Mouse (Mus musculus): ENCODE results near the gene Sox2. TPM values are rescaled to one million over a fixed set of nuclear protein-coding genes. Genes with fewer than 3 reads are reported as not detected.

Gene Sox2
- total and polyA plus RNA-seq, 2 experiments from 2014 or later, result not detected

DNA sequence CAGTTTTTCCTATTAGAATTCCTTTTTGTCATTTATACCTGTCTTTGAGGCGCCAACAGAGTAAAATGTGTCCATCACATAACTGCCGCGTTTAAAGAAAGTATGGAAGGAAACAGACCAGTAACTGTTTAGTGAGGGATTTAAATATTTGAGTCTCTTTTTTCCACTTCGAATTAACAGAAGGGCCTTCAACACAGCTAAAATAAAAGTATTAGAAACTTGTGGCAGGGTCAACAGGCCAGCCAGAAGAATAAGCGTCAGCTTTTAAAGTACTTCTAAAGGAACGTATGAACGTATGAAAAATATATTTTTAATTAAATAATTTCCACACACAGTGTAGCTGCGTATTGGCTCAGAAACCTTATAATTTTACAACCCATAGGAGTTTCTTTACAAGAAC, 9.9 kb upstream of the Sox2 start:
- Histone ChIP-seq H3K36me3 (replicated peaks; ENCODE audit: control insufficient read depth, insufficient read depth, low read length) (no peaks in the 10 kb centered on the region), H3K27me3 (ENCODE audit: control insufficient read depth, insufficient read depth, low read length) (peaks cover 86% of the 10 kb centered on the region), H3K4me2 (ENCODE audit: low read depth, low read length) (no peak overlapping the region), H3K9ac (replicated peaks; ENCODE audit: low read depth, low read length) (no peak overlapping the region), H3K9me3 (replicated peaks; ENCODE audit: control insufficient read depth, low read length) (no peaks in the 10 kb centered on the region), H3K27ac (ENCODE audit: low read depth) (no peak overlapping the region), H3K4me1 (ENCODE audit: control insufficient read depth, insufficient read depth) (0 out of 2 replicates have a peak, but pooled peaks cover 8% of the 10 kb centered on the region), H3K4me3 (ENCODE audit: low read depth, low read length) (no peak overlapping the region)
- WGBS, result 20% methylated on average over 8 of the region's 8 CpGs
- no peak for ATAC-seq (ENCODE audit: insufficient read depth, low read depth)
- DNase-seq (ENCODE audit: low spot score), result no peak
- no peak for TF ChIP-seq CTCF (IDR thresholded peaks at IDR 0.05; ENCODE audit: low read depth)
- TF ChIP-seq EP300 (IDR thresholded peaks at IDR 0.05; ENCODE audit: low read depth), result no peak

GRCm38 (mm10) chr3:34640690-34641600, 9.3 kb upstream of the Sox2 start:
- Histone ChIP-seq H3K27me3 (ENCODE audit: control insufficient read depth, insufficient read depth, low read length) (peaks cover 93% of the 10 kb centered on the region), H3K27ac (ENCODE audit: low read depth) (no peak overlapping the region), H3K4me1 (ENCODE audit: control insufficient read depth, insufficient read depth) (0 out of 2 replicates have a peak, but pooled peaks cover 8% of the 10 kb centered on the region), H3K36me3 (replicated peaks; ENCODE audit: control insufficient read depth, insufficient read depth, low read length) (no peaks in the 10 kb centered on the region), H3K9me3 (replicated peaks; ENCODE audit: control insufficient read depth, low read length) (no peaks in the 10 kb centered on the region), H3K4me2 (ENCODE audit: low read depth, low read length) (no peak overlapping the region), H3K4me3 (ENCODE audit: low read depth, low read length) (no peak overlapping the region), H3K9ac (replicated peaks; ENCODE audit: low read depth, low read length) (no peak overlapping the region)
- no peak for TF ChIP-seq EP300 (IDR thresholded peaks at IDR 0.05; ENCODE audit: low read depth)
- peak; percentile 58 for TF ChIP-seq CTCF (IDR thresholded peaks at IDR 0.05; ENCODE audit: low read depth)
- ATAC-seq (ENCODE audit: insufficient read depth, low read depth), result no peak
- no peak for DNase-seq (ENCODE audit: low spot score)
- 6% methylated on average over 33 of the region's 33 CpGs for WGBS

- Histone ChIP-seq H3K9ac (replicated peaks; ENCODE audit: low read depth, low read length) (no peak overlapping the region), H3K27me3 (ENCODE audit: control insufficient read depth, insufficient read depth, low read length) (peaks cover 99% of the 10 kb centered on the region), H3K4me1 (ENCODE audit: control insufficient read depth, insufficient read depth) (0 out of 2 replicates have a peak, but pooled peaks cover 8% of the 10 kb centered on the region), H3K36me3 (replicated peaks; ENCODE audit: control insufficient read depth, insufficient read depth, low read length) (no peaks in the 10 kb centered on the region), H3K4me2 (ENCODE audit: low read depth, low read length) (peak overlapping the region; percentile 27; the same call in 1 of the 2 replicates), H3K27ac (ENCODE audit: low read depth) (no peak overlapping the region), H3K9me3 (replicated peaks; ENCODE audit: control insufficient read depth, low read length) (no peaks in the 10 kb centered on the region), H3K4me3 (ENCODE audit: low read depth, low read length) (peak overlapping the region; percentile 25)
- DNase-seq (ENCODE audit: low spot score) (no peak), ATAC-seq (ENCODE audit: insufficient read depth, low read depth) (no peak)
- TF ChIP-seq CTCF (IDR thresholded peaks at IDR 0.05; ENCODE audit: low read depth) (no peak), EP300 (IDR thresholded peaks at IDR 0.05; ENCODE audit: low read depth) (no peak)
- 2% methylated on average over 38 of the region's 38 CpGs for WGBS
These were observed 8.3 kb upstream of the Sox2 start for GRCm38 (mm10) chr3:34641756-34642497.

- ATAC-seq (ENCODE audit: insufficient read depth, low read depth), result no peak
- H3K27ac ChIP-seq (ENCODE audit: low read depth), result no peak overlapping the region
These were observed 7.7 kb upstream of the Sox2 start for GRCm38 (mm10) chr3:34642498-34642941.

GRCm38 (mm10) chr3:34643067-34643466, 7.1 kb upstream of the Sox2 start:
- no peak for DNase-seq (ENCODE audit: low spot score)
- Histone ChIP-seq H3K27me3 (ENCODE audit: control insufficient read depth, insufficient read depth, low read length) (peaks cover 100% of the 10 kb centered on the region), H3K9me3 (replicated peaks; ENCODE audit: control insufficient read depth, low read length) (no peaks in the 10 kb centered on the region), H3K4me2 (ENCODE audit: low read depth, low read length) (no peak overlapping the region), H3K27ac (ENCODE audit: low read depth) (no peak overlapping the region), H3K36me3 (replicated peaks; ENCODE audit: control insufficient read depth, insufficient read depth, low read length) (no peaks in the 10 kb centered on the region), H3K4me1 (ENCODE audit: control insufficient read depth, insufficient read depth) (0 out of 2 replicates have a peak, but pooled peaks cover 8% of the 10 kb centered on the region), H3K4me3 (ENCODE audit: low read depth, low read length) (no peak overlapping the region), H3K9ac (replicated peaks; ENCODE audit: low read depth, low read length) (no peak overlapping the region)
- ATAC-seq (ENCODE audit: insufficient read depth, low read depth), result no peak
- no peak for TF ChIP-seq EP300 (IDR thresholded peaks at IDR 0.05; ENCODE audit: low read depth)
- TF ChIP-seq CTCF (IDR thresholded peaks at IDR 0.05; ENCODE audit: low read depth), result no peak
- WGBS, result 12% methylated on average over 5 of the region's 5 CpGs

More at GRCm38 (mm10) chr3:34642498-34642941, 7.7 kb upstream of the Sox2 start:
- Histone ChIP-seq H3K27me3 (ENCODE audit: control insufficient read depth, insufficient read depth, low read length) (peaks cover 99% of the 10 kb centered on the region), H3K9me3 (replicated peaks; ENCODE audit: control insufficient read depth, low read length) (no peaks in the 10 kb centered on the region), H3K4me2 (ENCODE audit: low read depth, low read length) (peak overlapping the region; percentile 27; the same call in 1 of the 2 replicates), H3K36me3 (replicated peaks; ENCODE audit: control insufficient read depth, insufficient read depth, low read length) (no peaks in the 10 kb centered on the region), H3K9ac (replicated peaks; ENCODE audit: low read depth, low read length) (no peak overlapping the region), H3K4me3 (ENCODE audit: low read depth, low read length) (peak overlapping the region; percentile 25), H3K4me1 (ENCODE audit: control insufficient read depth, insufficient read depth) (0 out of 2 replicates have a peak, but pooled peaks cover 8% of the 10 kb centered on the region)
- WGBS, result 2% methylated on average over 20 of the region's 20 CpGs
- no peak for DNase-seq (ENCODE audit: low spot score)
- TF ChIP-seq EP300 (IDR thresholded peaks at IDR 0.05; ENCODE audit: low read depth) (no peak), CTCF (IDR thresholded peaks at IDR 0.05; ENCODE audit: low read depth) (no peak)
